Mouse (Mus musculus) hindbrain, embryonic 15.5 days (tissue): Measurements from ENCODE around the gene Scgb2b26. TPM values are rescaled to one million over a fixed set of nuclear protein-coding genes. Genes with fewer than 3 reads are reported as not detected.
"Not testable (repeated sequence)": the region's sequence is repeated elsewhere in the genome, so short reads cannot be mapped to it uniquely, and the experiment has no call there.

Source experiments
- ATAC-seq: fragments of 200-750 bp; cut with Nextera tagmentation; 2 replicates; pipeline ENCODE4 v1.8.0; 2017; ENCODE audit warnings: low read depth, moderate number of reproducible peaks, moderate TSS enrichment; ENCODE audit not compliant: low FRiP score
- H3K27ac ChIP-seq: fragments of 300-500 bp; sonication (generic); replicated peaks from 2 replicates; pipeline ENCODE4 v1.5.1; 2015; ENCODE audit warnings: mild to moderate bottlenecking, inconsistent platforms
- H3K27me3 ChIP-seq: fragments of 300-500 bp; sonication (generic); 2 replicates; pipeline ENCODE4 v1.6.1; 2015; ENCODE audit warnings: control low read depth, inconsistent platforms
- H3K36me3 ChIP-seq: fragments of 300-500 bp; sonication (generic); 2 replicates; pipeline ENCODE4 v1.6.1; 2015; ENCODE audit warnings: control low read depth, inconsistent platforms
- H3K4me1 ChIP-seq: fragments of 300-500 bp; sonication (generic); replicated peaks from 2 replicates; pipeline ENCODE4 v1.6.1; 2015; ENCODE audit warnings: control low read depth, inconsistent platforms
- H3K4me2 ChIP-seq: fragments of 300-500 bp; sonication (generic); 2 replicates; pipeline ENCODE4 v1.6.1; 2015; ENCODE audit warnings: moderate library complexity, mild to moderate bottlenecking, inconsistent platforms
- H3K4me3 ChIP-seq: fragments of 300-500 bp; sonication (generic); 2 replicates; pipeline ENCODE4 v1.5.1; 2015; ENCODE audit warnings: mild to moderate bottlenecking, inconsistent platforms
- H3K9ac ChIP-seq: fragments of 300-500 bp; sonication (generic); 2 replicates; pipeline ENCODE4 v1.6.1; 2015; ENCODE audit warnings: inconsistent platforms
- H3K9me3 ChIP-seq: fragments of 300-500 bp; sonication (generic); 2 replicates; pipeline ENCODE4 v1.6.1; 2016; ENCODE audit warnings: control low read depth, inconsistent platforms
- WGBS: fragments of 180-500 bp; shearing (Covaris S2); methylation state at CpG from one replicate; pipeline ENCODE4 v1.1.7; 2015; 5-methylcytosine and 5-hydroxymethylcytosine counted together
- polyA plus RNA-seq: library from polyadenylated mRNA; unstranded; fragments of >200 nt; fragmentation: Nextera tagmentation; extraction: Ambion mirVana; gene quantifications from 2 replicates; pipeline ENCODE4 v1.2.1, GENCODE M21; 2015

The Scgb2b26 gene
- polyA plus RNA-seq = not detected in 2 replicates

GRCm38 (mm10) chr7:33944940-33945339 lies at the start of gene Scgb2b26:
TSS of gene Scgb2b26 (minus strand) at chr7:33945040.
- Histone ChIP-seq H3K4me3 (no peak within 1 kb of the TSS), H3K27me3 (no peaks in the 10 kb centered on the region), H3K9me3 (peaks cover 49% of the 10 kb centered on the region), H3K4me2 (no peak within 1 kb of the TSS), H3K4me1 (no peaks in the 10 kb centered on the region), H3K9ac (no peak within 1 kb of the TSS), H3K27ac (no peak within 1 kb of the TSS), H3K36me3 (no peaks in the 10 kb centered on the region)
- no peak for ATAC-seq
- 90% methylated on average over 4 of the region's 4 CpGs for WGBS

GRCm38 (mm10) chr7:33982281-33982680 lies 37.4 kb upstream of the Scgb2b26 start:
- not testable (repeated sequence) for H3K4me1 ChIP-seq, H3K27me3 ChIP-seq, H3K9me3 ChIP-seq, H3K27ac ChIP-seq, ATAC-seq, H3K9ac ChIP-seq, H3K4me2 ChIP-seq, H3K36me3 ChIP-seq, H3K4me3 ChIP-seq
- WGBS = 31% methylated on average over 8 of the region's 9 CpGs

GRCm38 (mm10) chr7:33902982-33903381 lies 41.9 kb downstream of the Scgb2b26 start:
- no peak overlapping the region for H3K9ac ChIP-seq
- H3K27ac ChIP-seq = no peak overlapping the region
- no peaks in the 10 kb centered on the region for H3K36me3 ChIP-seq
- H3K4me2 ChIP-seq = no peak overlapping the region
- no peaks in the 10 kb centered on the region for H3K27me3 ChIP-seq
- peaks cover 21% of the 10 kb centered on the region for H3K9me3 ChIP-seq
- no peak overlapping the region for H3K4me3 ChIP-seq
- H3K4me1 ChIP-seq = no peaks in the 10 kb centered on the region
- ATAC-seq = no peak

GRCm38 (mm10) chr7:33900803-33901202 lies 44.0 kb downstream of the Scgb2b26 start:
- Histone ChIP-seq H3K27ac (no peak overlapping the region), H3K4me2 (no peak overlapping the region), H3K9me3 (peaks cover 35% of the 10 kb centered on the region), H3K4me3 (no peak overlapping the region), H3K36me3 (no peaks in the 10 kb centered on the region), H3K27me3 (no peaks in the 10 kb centered on the region), H3K4me1 (no peaks in the 10 kb centered on the region), H3K9ac (no peak overlapping the region)
- no peak for ATAC-seq
- 87% methylated on average over 2 of the region's 2 CpGs for WGBS

- no peaks in the 10 kb centered on the region for H3K4me1 ChIP-seq
- no peak overlapping the region for H3K4me3 ChIP-seq
- H3K27ac ChIP-seq = no peak overlapping the region
- no peak overlapping the region for H3K4me2 ChIP-seq
- H3K36me3 ChIP-seq = no peaks in the 10 kb centered on the region
- H3K27me3 ChIP-seq = no peaks in the 10 kb centered on the region
- H3K9me3 ChIP-seq = peaks cover 35% of the 10 kb centered on the region
- no peak overlapping the region for H3K9ac ChIP-seq
- no peak for ATAC-seq
- 69% methylated on average over 2 of the region's 2 CpGs for WGBS
Measured at GRCm38 (mm10) chr7:33900007-33900406, 44.8 kb downstream of the Scgb2b26 start.

Other genes with a start within 250 kb of the Scgb2b26 start
- gene Scgb2b24, start 205.7 kb downstream of the Scgb2b26 start, polyA plus RNA-seq = not detected in 2 replicates
- gene Scgb1b24, start 201.2 kb downstream of the Scgb2b26 start, polyA plus RNA-seq = not detected in 2 replicates
- not detected in 2 replicates for gene Scgb2b27, start 68.9 kb upstream of the Scgb2b26 start, polyA plus RNA-seq
- gene Scgb1b27, start 76.4 kb upstream of the Scgb2b26 start, polyA plus RNA-seq = not detected in 2 replicates
- not detected in 2 replicates for gene Scgb1b30, start 150.4 kb upstream of the Scgb2b26 start, polyA plus RNA-seq
- gene Wtip, start 188.2 kb upstream of the Scgb2b26 start, polyA plus RNA-seq = 4.1 and 5.9 TPM in 2 replicates
- 156 and 162 TPM in 2 replicates for gene Uba2, start 224.6 kb upstream of the Scgb2b26 start, polyA plus RNA-seq